Mouse (Mus musculus) cerebellum, adult 11-12 months (tissue): ENCODE data around the gene Tmem104.

Experiments used
- DNase-seq: peaks from one replicate; pipeline ENCODE4 v3.0.0; 2022

The Tmem104 gene

DNA sequence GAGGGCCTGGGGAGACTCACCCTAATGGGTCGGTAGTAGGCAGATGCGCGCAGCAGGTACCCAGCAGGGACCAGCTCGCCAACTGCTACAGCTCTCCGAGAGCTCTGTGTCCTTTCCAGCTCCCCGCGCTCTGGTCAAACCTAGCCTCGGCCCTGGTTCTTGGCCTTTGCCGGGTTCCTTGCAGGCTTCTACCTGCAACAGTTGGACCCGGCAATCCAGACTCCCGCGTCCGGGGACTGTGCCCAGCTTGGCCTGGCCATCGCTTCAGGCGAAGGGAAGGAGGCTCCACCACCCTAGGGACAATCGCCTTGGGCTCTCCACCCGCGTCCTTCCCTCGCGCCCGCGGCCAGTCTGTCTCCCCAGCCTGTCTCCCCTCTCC, 79.1 kb downstream of the Tmem104 start:
- peak; percentile 83 for DNase-seq

DNA sequence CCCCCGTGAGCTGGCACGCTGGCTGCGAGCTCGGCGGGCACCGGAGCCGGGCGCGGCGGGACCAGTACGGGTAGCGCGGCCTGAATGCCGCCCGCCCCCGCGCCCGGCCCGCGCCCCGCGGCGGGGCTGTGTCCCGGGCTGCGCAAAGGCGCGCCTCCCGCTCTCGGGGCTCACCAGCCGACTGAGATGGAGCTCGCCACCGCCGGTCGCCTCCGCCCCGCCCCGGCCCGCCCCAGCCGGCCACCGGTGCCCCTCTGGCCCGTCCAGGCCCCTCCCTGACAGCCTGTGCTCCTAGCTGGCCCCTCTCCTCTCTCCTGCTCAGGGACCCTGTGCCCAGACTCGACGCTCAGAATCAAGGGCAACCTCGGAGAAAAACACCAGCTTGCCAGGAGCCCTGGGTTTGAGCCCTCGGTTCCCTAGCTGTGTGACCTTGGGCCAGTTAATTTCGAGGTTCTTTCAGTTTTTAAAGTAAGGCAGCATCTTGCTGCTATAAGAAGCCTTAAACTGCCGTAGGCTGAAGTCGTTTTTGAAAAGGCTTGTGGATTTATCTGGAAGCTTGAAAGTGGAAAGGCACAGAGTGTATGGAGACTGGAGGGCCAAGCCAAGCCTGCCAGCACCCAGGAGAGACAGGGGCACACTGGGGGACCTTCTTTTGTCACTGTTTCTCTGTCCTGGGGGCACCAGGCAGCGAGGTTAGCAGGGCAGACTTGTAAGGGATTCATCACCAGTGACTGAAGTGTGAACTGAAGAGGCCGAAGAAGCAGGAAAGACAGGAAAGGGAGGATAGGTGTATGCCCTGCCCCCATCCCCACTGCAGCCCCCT, 80.0 kb downstream of the Tmem104 start, which contains the start of gene Grin2c:
TSS of gene Grin2c (minus strand) at position 183 of the 823 bp plus-strand sequence.
- DNase-seq = peak; percentile 72

DNA sequence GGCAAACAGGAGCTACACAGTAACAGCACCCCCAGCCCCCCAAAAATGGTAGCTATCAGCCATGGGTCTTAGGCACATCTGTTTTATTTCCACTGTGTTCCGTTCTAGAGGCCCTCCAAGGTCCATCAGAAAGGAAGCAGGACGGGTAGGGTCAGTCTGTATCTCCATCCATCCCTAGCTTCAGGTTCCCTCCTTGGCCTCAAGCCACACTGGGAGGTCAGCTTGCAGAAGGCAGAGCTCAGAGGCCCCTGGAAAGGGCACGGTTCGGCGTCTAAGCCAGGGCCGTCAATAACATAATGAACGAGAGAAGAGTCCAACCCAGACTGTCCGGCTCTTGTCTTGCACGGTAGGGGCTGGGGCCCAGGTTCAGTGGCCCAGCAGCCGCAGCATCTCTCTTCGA, 80.7 kb downstream of the Tmem104 start:
- peak; percentile 68 for DNase-seq

DNA sequence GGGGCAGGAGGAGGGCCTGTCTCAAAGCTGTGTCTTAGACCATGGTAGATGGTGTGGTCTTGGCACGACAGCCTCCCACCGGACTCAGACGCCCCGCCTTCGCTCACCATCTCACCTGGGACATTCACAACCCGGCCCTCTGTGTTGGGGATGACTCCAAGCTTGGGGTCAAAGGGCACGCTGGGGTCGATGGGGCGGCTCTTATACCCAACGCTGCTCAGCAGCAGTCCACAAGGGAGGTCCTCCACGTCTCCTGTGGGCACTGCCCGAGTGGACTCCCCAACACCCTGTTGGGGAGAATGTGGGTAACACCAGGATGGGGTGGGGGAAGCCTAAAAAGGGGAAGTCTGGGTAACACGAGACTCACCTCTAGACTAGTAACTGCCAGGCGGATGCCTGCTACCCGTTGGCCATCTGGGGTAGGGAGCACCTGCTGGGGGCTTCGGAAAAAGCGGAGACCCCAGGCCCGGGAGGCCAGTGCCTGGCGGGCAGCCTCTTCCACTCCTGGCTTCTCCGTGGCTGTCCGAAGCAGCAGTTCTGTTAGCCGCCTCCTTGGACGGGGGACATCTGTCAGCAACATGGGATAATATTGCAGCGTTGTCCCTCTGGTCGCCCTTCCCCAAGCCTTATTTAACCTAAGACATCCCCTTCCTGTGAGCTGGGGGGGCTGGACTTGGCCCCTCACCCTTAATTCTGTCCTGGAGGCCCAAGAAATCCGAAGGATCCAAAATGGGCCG, 82.2 kb downstream of the Tmem104 start:
- peak; percentile 72 for DNase-seq

DNA sequence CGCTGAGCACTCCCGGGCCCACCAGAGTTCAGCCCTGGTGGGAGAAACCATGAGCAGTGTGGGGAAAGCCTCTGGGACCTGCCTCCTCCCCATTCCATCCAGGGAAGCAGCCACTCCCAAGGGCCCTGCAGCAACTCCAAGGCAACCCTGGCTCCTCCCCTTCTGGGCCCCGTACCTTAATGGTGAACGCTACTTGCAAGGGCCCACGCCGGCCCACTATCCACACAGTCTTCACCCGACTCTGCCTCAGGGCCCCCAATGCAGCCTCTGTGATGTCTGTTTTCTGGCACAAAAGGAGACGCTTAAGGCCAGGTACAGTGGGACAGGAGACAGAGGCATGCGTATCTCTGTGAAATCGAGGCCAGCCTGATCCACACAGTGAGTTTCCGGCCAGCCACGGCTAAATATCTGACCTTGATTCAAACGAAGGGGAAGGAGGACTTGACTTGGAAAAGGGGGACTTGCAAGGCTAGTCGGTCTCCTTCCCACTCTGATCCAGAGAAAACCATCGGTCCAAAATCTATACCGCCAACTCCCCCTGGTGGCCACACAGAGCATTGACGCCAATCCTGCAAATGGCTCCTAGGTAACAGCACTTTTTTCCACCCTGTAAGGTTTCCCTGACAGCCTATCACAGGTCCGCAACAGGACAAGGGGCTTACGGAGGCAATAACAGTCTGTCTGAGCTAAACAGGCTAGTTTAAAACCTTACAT, 83.0 kb downstream of the Tmem104 start:
- peak; percentile 89 for DNase-seq

DNA sequence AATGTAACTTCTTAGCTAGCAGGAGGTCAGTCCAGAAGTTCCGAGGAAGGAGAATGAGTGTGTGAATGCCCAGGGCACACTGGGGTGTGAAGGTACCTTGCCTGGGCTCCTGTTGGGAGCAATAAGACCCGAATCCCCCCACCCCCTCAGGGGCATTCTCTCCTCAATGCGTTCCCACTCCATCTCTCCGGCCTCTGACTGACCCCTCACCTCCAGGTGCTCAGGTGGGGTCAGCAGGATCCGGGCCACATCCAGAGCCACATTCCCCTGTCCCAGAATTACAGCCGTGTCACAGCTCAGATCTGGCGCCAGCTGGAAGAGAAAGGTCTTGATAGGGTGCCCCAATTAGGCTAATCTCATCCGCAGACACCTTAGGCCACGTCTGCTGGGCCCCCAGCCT, 83.8 kb downstream of the Tmem104 start:
- DNase-seq = peak; percentile 66

DNA sequence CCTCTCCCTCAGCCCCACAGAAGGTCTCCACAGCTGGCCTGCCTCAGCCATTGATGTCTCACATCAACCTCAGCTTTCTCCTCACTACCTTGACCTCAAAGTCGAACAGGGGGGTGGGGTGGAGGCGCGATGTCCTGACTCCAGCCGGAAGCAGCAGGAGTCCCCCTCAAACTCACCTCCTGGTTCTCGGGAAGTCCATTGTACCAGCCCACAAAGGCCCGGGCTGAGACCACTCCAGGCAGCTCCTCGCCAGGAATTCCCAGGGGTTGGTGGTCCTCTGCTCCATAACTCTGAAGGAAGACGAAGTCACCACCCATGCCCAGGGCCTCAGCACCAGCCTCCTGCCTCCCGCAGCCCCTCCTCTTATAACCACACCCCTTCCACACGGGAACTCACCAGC, 84.2 kb downstream of the Tmem104 start:
- peak; percentile 69 for DNase-seq

DNA sequence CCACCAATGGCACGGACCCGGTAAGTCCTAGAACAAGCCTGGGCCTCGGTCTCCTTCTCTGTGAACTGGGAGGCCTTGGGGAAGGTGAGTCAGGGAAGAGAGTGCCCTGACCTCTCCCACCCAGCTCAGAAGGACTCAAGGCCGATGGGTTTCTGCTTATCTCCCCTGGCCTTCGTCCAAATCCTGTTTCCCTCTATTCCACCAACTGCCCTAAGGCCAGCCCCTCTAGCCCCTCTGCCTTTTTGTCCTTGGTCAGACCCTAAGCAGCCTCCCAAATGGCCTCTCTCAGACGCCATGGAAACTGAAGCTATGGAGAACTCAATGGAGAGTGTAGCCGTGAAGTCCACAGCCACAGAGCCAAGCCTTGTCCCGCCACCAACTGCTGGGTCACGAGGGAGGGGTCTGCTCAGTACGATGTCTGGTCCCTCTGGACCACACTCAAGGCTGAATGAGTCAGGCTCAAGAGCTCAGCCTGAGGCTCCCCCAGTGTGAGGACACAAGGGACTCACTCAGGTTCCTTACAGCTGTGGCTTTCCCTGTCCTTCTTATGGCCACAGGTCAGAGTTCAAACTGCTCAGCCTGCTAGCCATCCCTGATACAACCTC, 85.7 kb downstream of the Tmem104 start:
- DNase-seq = peak; percentile 52

DNA sequence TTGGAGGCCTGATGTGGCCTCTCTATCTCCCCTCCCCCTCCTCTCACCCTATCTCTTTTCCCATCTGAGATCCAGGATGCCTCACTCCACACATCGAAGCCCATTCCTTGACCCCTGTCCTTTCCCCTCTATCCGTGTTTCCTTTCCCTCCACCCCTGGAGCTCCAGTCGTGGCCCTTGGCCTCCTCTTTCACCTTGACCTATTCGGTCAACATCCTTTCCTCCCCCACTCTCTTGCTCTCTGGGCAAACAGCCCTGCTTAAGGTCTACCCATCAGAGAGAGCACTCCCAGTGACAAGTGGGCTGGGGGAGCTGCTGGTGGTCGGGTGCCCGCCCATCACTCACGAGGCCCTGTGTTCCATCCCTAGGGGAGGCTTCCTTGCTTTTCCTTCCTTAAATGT, 86.4 kb downstream of the Tmem104 start:
- DNase-seq = no peak

DNA sequence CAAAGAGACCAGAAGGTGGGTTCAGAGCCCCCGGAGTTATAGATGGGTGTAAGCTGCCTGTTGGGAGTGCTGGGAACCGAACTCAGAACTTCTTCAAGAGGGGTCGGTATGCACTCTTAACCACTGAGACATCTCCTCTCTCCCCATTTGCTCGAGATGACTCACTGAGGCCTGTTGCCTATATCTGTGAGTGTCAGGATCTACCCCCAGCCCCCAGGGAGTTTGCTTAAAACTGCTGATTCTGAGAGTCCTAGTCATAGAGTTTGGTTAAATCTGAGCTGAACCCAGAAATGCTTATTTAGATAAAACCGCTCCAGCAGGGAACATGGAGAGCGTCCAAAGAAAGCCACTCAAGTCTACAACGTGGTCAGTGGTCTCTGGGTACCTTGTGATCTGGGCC, 86.9 kb downstream of the Tmem104 start:
- DNase-seq = no peak

DNA sequence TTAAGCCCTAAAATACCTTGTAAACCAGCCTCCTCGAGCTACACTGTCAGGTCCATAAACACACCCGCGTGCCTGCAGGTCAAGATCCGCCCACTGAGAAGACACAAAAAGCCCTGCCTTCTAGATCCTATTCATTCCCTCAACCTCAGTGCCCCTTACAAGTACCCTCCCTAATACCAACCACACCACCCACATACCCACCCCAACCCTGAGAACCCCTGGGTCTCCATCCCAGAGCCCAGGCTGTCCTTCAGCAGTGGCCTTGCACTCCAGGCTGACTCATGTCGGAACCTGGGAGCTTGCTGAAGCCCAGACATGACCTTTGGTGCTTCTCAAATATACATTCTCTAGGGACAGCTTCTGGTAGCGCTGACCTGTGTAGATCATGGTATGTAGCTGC, 87.5 kb downstream of the Tmem104 start:
- DNase-seq = no peak

DNA sequence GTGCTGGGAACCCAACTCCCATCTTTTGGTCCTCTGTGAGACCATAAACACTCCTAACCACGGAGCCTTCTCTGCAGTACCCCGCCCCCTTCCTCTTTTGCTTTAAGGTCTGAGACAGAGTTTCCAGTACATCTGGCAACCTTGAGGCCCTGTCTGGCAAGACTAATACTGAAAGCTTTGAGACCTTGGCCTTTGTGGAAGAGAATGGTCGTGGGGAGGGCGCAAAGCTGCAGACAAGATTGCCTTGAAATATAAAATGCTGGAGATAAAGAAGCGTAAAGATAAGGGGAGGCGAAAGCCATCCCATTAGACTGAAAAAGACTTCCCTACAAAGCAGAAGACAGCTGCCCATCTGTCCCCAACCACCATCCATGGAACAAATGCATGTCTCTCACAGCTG, 88.2 kb downstream of the Tmem104 start:
- DNase-seq = no peak

DNA sequence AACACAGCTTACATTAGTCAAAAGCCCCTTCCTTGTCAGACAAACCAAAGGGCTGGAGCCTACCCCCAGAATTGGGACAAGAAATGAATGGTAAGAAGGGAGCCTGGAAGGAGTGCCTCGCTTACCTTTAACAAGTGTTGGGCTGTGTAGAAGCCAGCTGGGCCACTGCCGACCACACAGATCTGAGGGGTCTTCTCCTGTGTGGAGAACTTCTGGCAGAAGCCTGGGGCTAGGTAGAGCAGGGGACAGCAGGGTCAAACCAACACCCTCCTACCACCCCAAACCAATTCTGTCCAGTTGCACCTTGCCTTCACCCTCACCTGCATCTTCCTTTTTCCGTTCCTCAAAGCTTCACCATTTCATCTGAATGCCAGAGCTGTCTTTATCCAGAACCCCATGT, 88.7 kb downstream of the Tmem104 start:
- peak; percentile 61 for DNase-seq

DNA sequence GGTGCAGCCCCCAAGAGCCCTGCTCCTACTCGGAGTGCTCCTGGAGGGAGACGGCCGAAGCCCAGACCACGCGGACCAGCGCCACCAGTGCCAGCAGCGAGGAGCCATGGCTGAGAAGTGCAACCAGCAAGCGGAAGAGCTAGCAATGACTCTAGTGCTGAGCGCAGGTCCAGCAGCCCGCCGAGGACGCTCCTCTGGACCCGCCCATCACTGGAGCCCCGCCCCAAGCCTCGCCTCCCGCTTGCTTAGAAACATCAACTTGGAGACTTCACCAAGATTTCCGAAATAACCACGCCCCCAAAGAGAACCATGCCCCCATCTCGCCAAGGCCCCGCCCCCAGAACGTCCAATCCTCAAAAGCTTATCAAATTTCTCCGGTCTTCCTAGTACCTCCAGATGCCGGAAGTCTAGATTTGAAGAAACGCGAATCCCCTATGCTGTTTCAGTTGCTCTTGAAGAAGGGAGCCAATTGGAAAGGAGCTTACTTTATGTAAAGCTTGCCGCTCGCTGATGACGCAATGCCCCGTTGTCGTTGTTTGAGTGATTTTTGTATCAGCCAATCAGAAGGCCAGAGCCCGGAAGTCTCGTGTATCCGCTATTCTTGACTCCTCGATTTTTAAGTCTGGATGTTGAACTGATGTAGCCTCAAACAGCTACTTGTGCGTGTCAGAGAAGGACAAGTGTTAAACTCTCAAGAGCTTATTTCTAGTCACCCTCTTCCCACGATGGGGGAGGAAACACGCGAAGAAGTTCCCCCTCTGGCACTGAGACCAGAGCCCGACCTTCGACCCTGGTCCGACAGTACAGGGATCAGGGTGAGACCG, 89.7 kb downstream of the Tmem104 start, which contains the start of gene Fdxr:
TSS of gene Fdxr (minus strand) at position 271 of the 824 bp plus-strand sequence.
- peak; percentile 97 for DNase-seq

DNA sequence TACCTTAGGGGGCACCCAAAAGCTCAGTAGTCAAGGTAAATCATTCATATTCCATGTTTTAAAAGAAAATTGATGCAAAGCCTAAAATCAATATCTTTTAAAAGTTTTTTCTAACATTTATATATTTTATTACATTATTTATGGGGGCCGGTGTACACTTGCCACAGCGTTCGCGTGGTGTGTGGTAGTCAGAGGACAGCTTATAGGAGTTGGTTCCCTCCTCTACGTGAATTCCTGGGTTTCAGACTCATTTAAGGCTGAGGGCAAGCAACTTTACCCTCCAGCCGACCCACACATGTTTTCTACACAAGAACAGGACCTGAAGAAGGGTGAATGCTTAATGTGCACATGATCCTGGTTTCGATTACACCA, 90.3 kb downstream of the Tmem104 start:
- DNase-seq = no peak

DNA sequence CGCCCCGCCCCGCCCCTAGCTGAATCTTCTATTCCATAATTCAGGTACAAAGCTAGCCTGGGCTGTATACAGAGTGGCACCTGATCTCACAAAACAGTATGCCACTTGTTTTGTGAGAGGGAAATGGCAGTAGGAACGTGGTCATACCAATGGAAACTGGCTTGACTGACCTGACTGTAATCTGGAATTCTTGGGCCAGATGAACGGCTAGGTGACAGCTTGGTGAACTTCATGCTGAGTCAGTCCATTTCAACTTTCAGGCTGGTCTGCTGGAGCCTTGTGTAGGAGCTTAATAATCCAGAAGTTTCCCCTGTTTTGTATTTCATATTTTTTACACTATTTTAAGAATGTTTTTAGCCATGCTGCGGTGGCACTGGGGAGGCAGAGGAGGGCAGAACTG, 90.9 kb downstream of the Tmem104 start:
- DNase-seq = no peak

DNA sequence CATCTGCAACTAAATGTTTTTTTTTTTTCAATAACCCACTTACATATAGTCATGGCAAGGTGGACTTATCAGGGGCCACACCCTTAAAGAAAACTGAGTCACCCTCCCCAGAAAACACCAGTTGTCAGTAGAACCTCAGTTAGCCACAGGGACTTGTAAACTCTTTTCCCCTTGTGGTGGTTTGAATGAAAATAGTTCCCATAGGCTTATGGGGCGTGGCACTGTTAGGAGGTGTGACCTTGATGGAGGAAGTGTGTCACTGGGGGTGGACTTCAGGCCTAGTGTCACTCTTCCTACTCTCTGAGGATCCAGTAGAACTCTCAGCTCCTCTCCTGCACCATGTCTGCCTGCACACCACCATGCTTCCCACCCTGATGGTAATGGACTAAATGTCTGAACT, 92.4 kb downstream of the Tmem104 start:
- DNase-seq = no peak

DNA sequence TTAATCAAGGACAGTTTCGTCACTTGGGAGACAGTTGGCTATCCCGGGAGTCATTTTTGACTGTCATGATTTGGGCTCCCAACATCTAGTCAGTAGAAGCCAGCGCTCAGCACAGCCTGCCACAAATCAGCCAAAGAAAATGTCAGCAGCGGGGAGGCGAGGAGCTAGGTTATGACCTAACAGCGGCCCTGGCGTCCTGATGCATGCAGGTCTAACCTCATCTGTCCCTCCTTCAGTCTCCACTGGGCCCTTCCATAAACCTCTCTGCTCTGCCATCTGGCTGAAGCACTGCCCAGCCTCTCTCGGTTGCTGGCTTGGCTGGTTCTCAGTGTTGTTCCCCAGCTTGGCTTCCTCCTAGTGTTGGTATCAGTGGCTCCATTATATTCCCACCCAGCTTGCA, 95.0 kb downstream of the Tmem104 start:
- no peak for DNase-seq

DNA sequence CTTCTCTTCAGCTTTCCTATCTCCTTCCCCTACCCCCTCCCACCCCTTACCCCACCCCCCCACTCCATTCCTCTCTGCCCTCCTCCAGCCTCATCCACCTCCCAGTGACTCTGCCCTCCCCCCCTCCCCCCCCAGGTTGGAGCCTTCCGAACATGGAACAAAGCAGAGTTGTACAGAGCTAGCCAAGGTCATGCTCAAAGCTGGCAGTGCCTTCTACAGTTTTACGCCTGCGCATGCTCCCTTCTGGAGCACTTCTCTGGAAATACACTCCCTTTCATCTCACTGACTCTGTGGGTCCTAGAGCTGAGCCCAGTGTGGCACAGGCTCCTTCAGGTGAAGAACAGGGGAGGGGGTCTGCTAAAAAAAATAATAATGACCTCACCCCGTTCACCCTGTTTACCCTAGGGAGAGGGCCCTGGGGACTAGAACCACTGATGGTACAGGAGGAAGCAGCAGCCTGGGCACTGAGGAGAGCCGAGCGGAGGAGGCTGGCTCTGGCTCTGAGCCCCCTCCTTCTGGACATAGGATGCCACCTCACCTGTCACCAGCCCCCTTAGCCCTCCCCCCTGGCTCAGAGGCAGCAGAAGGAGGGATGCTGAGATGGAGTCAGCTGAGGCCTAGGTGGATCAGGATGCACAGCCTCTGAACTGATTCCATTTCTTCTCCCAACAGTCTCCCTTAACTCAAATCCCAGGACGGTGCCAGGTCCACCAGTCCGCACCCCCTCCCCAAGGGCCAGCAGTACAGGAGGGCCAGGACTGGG, 95.6 kb downstream of the Tmem104 start:
- DNase-seq = no peak

DNA sequence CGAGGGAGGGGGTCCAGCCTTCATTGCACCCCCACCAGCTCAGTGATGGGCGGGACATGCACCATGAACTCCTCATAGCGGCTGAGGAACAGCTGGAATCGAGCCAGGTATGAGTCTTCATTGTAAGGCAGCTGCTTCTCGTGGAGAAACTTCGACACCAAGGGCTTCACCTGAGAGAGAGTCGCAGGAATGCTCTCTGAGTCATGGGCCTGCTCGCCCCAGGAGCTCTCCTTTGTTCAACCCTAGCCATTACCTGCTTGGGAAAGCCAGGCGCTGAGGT, 96.1 kb downstream of the Tmem104 start:
- no peak for DNase-seq

DNA sequence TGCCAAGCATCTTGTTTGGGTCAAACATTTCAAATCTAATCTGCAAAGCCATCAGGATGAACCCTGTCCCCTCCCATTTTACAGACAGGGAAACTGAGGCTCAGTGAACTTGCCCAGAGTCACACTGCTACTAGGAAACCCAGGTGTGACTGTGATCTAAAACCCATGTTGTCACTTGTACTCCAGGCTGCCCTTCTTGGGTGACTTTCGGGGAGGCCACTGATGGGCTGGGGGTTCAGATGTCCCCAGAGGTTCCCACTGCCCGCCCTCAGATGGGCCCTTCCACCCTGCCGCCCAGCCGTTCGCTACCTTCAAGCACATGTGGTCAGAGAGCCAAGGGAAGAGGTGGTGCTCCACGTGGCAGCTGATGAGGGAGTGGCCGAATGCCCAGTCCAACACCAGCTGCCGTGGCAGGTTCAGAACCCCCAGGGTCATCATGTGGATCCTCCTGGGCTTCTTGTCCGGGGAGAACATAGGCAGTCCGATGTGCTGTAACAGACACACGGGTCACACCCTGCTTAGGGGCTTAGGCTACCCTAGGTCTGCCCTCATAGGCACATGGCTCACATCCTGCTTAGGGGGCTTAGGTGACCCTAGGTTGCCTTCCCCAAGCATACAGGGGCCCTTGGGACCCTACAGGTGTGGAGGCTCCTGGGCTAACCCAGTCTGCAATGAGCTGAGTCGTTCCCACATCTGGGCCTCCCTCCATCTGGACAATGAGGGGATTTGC, 96.8 kb downstream of the Tmem104 start:
- DNase-seq = no peak
